Mouse (Mus musculus) colon, adult 2 months (tissue): ENCODE measurements around the gene Me3. TPM values are rescaled to one million over a fixed set of nuclear protein-coding genes. Genes with fewer than 3 reads are reported as not detected.

Experiments used
- polyA plus RNA-seq: library from polyadenylated mRNA; depleted of rRNA; stranded (reverse); fragments of >200 nt; gene quantifications from 2 replicates; pipeline ENCODE4 v1.2.3, GENCODE M21; 2012; rRNA removed

Me3 gene
- polyA plus RNA-seq = 2.4 and 2.8 TPM in 2 replicates

GRCm38 (mm10) chr7:89632342-89633251 lies at the start of gene Me3:
TSS of gene Me3 (plus strand) at chr7:89632392.

GRCm38 (mm10) chr7:89903442-89904343 lies 271.5 kb downstream of the Me3 start, which contains the start of gene Ccdc81:
TSS of gene Ccdc81 (minus strand) at chr7:89903629.

Other genes with a start within 250 kb of the Me3 start
- gene Tmem135, start 228.2 kb upstream of the Me3 start, polyA plus RNA-seq = 42.8 and 53.3 TPM in 2 replicates
- gene Fzd4, start 228.0 kb upstream of the Me3 start, polyA plus RNA-seq = 4.5 and 4.7 TPM in 2 replicates
- 73.9 and 83.7 TPM in 2 replicates for gene Prss23, start 105.2 kb upstream of the Me3 start, polyA plus RNA-seq